Mouse (Mus musculus) urinary bladder, adult 2 months (tissue): ENCODE results near the gene Tmem160. TPM values are rescaled to one million over a fixed set of nuclear protein-coding genes. Genes with fewer than 3 reads are reported as not detected.

ENCODE experiments used
- DNase-seq: peaks from one replicate; pipeline ENCODE4 v3.0.0; 2022; ENCODE audit warnings: low spot score
- polyA plus RNA-seq: library from polyadenylated mRNA; depleted of rRNA; stranded (reverse); fragments of >200 nt; gene quantifications from 2 replicates; pipeline ENCODE4 v1.2.3, GENCODE M21; 2012; rRNA removed

Gene Tmem160
- polyA plus RNA-seq, 1 experiment: 67.6 TPM

- peak; percentile 47 for DNase-seq
These were observed 39.2 kb downstream of the Tmem160 start for GRCm38 (mm10) chr7:16491759-16492158.

GRCm38 (mm10) chr7:16492211-16492610 lies 39.6 kb downstream of the Tmem160 start:
- DNase-seq: no peak

GRCm38 (mm10) chr7:16493361-16493760 lies 40.8 kb downstream of the Tmem160 start:
- DNase-seq: no peak

GRCm38 (mm10) chr7:16496260-16496659 lies 43.7 kb downstream of the Tmem160 start:
- DNase-seq: peak; percentile 11

GRCm38 (mm10) chr7:16499671-16500104 lies 47.1 kb downstream of the Tmem160 start:
- DNase-seq: no peak

- no peak for DNase-seq
These were observed 49.0 kb downstream of the Tmem160 start for GRCm38 (mm10) chr7:16501571-16501970.

- no peak for DNase-seq
These were observed 52.1 kb downstream of the Tmem160 start for GRCm38 (mm10) chr7:16504573-16505225.

Other genes with a start within 250 kb of the Tmem160 start
- gene Dhx34, start 230.7 kb upstream of the Tmem160 start, polyA plus RNA-seq: 13.8 and 15.2 TPM in 2 replicates
- gene C5ar2, start 208.6 kb upstream of the Tmem160 start, polyA plus RNA-seq: 1.6 and 1.7 TPM in 2 replicates
- gene C5ar1, start 193.2 kb upstream of the Tmem160 start, polyA plus RNA-seq: 11.8 and 16.8 TPM in 2 replicates
- 26.5 and 36.7 TPM in 2 replicates for gene Inafm1, start 179.2 kb upstream of the Tmem160 start, polyA plus RNA-seq
- 61.4 and 104 TPM in 2 replicates for gene Ccdc9, start 166.0 kb upstream of the Tmem160 start, polyA plus RNA-seq
- 5.0 and 5.2 TPM in 2 replicates for gene Bbc3, start 144.4 kb upstream of the Tmem160 start, polyA plus RNA-seq
- 82.4 and 93.7 TPM in 2 replicates for gene Sae1, start 65.0 kb upstream of the Tmem160 start, polyA plus RNA-seq
- gene Zc3h4, start 51.9 kb upstream of the Tmem160 start, polyA plus RNA-seq: 23.2 and 29.9 TPM in 2 replicates
- gene Npas1, start 24.9 kb downstream of the Tmem160 start, polyA plus RNA-seq: 0.10 TPM in 1 of 2 replicates, not detected in the other
- gene Arhgap35, start 162.2 kb downstream of the Tmem160 start, polyA plus RNA-seq: 17.8 and 24.8 TPM in 2 replicates
- gene Ceacam15, start 222.9 kb downstream of the Tmem160 start, polyA plus RNA-seq: not detected in 2 replicates